Mouse (Mus musculus) erythroblast, embryonic 14.5 days (primary cell): Measurements from ENCODE around the gene Myo5c. TPM values are rescaled to one million over a fixed set of nuclear protein-coding genes. Genes with fewer than 3 reads are reported as not detected.

Source experiments
- H3K27me3 ChIP-seq: 2 replicates; pipeline ENCODE4 v1.6.1; 2012; ENCODE audit warnings: inconsistent platforms; ENCODE audit not compliant: control insufficient read depth
- H3K36me3 ChIP-seq: 2 replicates; pipeline ENCODE4 v1.6.1; 2012; ENCODE audit warnings: mild to moderate bottlenecking, inconsistent platforms; ENCODE audit not compliant: control insufficient read depth
- H3K4me1 ChIP-seq: 2 replicates; pipeline ENCODE4 v1.6.1; 2012; ENCODE audit warnings: inconsistent platforms; ENCODE audit not compliant: control insufficient read depth
- H3K4me3 ChIP-seq: replicated peaks from 2 replicates; pipeline ENCODE3; 2012; ENCODE audit warnings: moderate library complexity, mild to moderate bottlenecking, inconsistent platforms
- H3K9me3 ChIP-seq: 2 replicates; pipeline ENCODE4 v1.6.1; 2012; ENCODE audit warnings: low read length, inconsistent platforms, mixed read lengths; ENCODE audit not compliant: control insufficient read depth
- GATA1 ChIP-seq: IDR thresholded peaks from 2 replicates; pipeline ENCODE4 v1.6.1; 2012; ENCODE audit warnings: low read length, inconsistent platforms, mixed read lengths
- TAL1 ChIP-seq: IDR thresholded peaks from 3 replicates; pipeline ENCODE4 v1.6.1; 2012; ENCODE audit warnings: low read length, inconsistent platforms, mixed read lengths
- polyA plus RNA-seq: library from polyadenylated mRNA; stranded (reverse); fragments of >175 nt; gene quantifications from 2 replicates; pipeline ENCODE4 v1.2.3, GENCODE M21; 2012

Myo5c gene
- polyA plus RNA-seq, 1 experiment = not detected

DNA sequence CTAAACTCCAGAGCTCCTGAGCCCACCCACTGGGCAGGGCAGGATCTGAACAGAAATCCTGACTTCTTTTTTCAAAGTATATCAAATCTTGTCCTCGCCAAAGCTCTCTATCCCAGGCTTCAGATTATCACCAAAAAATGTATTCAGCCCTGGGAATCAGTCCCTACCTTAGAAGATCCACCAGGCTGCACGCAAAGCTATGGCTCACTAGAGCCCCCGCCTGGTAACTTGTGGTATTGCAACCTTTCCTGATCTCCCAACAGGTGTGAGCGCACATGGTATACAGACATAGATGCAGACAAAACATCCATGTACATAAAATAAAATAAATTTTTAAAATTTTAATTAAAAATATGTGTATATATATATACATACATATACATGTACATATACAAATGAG is 80.2 kb downstream of the Myo5c start:
- H3K36me3 ChIP-seq = no peaks in the 10 kb centered on the region
- no peaks in the 10 kb centered on the region for H3K9me3 ChIP-seq
- H3K4me3 ChIP-seq = no peak overlapping the region
- H3K4me1 ChIP-seq = peaks cover 12% of the 10 kb centered on the region
- H3K27me3 ChIP-seq = peaks cover 27% of the 10 kb centered on the region
- TF ChIP-seq TAL1 (no peak), GATA1 (no peak)

DNA sequence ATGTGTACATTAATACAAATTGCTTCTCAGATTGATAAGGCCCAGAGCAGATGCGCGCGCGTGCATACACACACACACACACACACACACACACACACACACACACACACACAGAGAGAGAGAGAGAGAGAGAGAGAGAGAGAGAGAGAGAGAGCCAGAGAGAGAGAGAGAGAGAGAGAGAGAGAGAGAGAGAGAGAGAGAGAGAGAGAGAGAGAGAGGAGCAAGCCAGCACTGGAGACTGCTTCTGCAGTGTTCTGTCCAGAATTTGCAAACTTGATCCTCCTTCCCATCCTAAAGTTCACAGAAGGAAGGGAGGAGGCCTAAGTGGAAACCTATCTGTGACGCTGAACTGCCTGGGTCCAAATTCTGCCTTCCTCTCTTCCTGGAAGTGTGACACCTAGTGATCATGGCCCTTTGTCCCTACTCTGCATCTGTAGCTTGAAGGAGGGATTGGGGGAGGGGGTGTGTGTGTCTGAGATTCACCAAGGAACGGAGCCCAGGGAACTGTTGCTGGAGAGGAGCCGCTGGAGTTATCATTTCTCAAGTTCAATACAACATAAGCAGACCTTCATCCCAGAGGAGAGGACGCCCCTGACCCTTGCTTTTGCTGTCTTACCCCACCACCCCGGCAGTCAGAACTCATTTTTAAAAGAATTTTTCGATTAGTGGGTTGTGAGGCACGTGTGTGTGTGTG is 81.5 kb downstream of the Myo5c start:
- Histone ChIP-seq H3K4me1 (peaks cover 12% of the 10 kb centered on the region), H3K36me3 (no peaks in the 10 kb centered on the region), H3K9me3 (no peaks in the 10 kb centered on the region), H3K27me3 (peaks cover 27% of the 10 kb centered on the region), H3K4me3 (no peak overlapping the region)
- TF ChIP-seq GATA1 = no peak

DNA sequence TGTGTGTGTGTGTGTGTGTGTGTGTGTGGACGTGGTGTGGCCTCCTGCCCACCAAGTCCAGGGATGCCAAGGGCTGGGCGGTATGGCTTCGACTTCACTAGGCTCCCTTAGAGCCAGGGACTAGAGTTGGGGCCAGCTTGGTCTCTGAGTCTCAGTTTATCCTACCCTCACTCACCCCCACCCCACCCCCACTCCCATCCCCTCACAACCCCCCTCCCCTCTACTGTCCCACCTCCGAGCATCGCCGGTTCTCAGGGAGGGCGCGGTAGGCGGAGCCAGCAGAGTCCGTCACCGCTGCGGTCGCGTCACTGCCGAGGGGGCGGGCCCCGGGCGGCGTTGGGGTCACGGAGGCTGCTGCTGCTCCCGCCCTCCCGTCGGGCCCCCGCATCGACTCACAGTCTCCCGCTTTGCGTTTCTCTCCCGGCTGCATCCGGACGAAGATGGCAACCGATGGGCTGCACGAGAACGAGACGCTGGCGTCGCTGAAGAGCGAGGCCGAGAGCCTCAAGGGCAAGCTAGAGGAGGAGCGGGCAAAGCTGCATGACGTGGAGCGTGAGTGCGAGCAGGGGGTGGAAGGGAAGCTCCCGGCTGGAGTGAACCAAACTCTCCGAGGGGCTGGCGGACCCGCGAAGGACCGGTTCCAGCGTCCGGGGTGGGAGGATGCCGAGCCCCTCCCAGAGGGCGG is 82.2 kb downstream of the Myo5c start:
- Histone ChIP-seq H3K36me3 (no peaks in the 10 kb centered on the region), H3K4me3 (peak overlapping the region; percentile 64), H3K27me3 (peaks cover 27% of the 10 kb centered on the region), H3K4me1 (peaks cover 12% of the 10 kb centered on the region), H3K9me3 (no peaks in the 10 kb centered on the region)
- TF ChIP-seq GATA1 (no peak), TAL1 (no peak)

DNA sequence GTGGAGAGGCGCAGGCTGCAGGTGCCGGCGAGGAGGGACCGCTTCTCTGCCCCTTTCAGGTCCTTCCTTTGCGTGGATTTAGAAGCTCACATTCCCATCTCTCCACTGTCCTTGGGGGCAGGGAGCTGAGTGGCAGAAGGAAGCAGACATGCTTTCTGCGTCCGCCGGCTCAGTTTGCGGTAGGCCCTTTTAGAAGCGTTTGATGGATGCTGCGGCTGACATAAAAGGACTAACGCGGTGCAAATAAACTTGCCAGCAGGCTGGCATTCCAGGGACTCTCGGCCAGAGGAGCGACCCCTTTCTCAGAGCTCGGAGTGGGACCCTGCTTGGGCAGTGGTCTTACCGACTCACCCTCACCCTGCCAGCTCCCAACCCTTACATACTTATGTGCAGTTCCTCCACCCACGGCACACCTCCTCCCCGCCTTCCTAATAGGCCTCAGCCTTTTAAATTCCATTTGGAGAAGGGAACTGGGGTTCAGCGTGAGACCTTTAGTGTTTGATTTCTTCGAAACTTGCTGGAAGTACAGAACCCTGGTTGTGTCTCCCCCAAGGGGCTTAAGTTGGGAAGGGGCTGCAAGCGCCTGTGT is 82.8 kb downstream of the Myo5c start:
- peaks cover 27% of the 10 kb centered on the region for H3K27me3 ChIP-seq
- peaks cover 12% of the 10 kb centered on the region for H3K4me1 ChIP-seq
- no peaks in the 10 kb centered on the region for H3K36me3 ChIP-seq
- H3K4me3 ChIP-seq = peak overlapping the region; percentile 64
- no peak for TF ChIP-seq GATA1
- no peak for TF ChIP-seq TAL1
- H3K9me3 ChIP-seq = no peaks in the 10 kb centered on the region

DNA sequence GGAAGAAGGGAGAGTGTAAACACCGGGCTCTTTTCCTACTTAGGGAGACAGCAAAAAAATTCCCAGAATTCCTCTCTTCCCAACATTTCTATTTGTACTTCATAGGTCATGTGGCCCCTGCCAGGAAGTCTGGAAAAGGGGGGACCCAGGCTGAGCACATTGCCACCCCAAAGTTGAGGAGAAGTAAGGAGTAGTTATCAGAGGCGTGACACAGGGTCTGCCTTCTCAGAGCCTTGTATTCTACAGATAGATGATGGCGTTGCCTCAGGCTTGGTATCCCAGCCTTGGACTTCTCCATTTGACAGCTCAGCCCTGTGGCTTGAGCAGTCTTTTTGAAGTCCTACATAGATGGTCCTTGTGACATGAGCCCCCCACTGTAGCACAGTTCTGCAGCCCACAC is 83.4 kb downstream of the Myo5c start:
- Histone ChIP-seq H3K4me1 (peaks cover 12% of the 10 kb centered on the region), H3K36me3 (no peaks in the 10 kb centered on the region), H3K4me3 (no peak overlapping the region), H3K27me3 (peaks cover 27% of the 10 kb centered on the region), H3K9me3 (no peaks in the 10 kb centered on the region)
- TF ChIP-seq GATA1 = no peak
- no peak for TF ChIP-seq TAL1

DNA sequence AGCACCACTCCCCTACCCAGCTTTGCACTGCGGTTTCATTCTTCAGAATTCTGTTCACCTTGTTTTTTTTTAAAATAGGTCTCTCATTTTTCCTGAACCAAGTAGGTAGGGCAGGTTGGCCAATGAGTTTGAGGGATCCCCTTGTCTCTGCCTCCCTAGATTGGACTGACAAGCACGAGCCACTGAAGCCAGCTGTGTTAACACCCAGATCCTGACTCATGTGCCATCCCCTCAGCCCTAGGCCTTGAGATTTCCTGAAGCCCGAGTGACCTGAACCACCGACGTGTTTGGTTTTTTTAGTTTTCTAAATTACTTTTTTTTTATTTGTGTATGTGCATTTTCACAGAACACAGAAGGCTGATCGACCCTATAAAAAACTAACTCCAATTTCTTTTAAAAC is 85.0 kb downstream of the Myo5c start:
- Histone ChIP-seq H3K4me1 (peaks cover 12% of the 10 kb centered on the region), H3K4me3 (no peak overlapping the region), H3K9me3 (no peaks in the 10 kb centered on the region), H3K36me3 (no peaks in the 10 kb centered on the region), H3K27me3 (peaks cover 27% of the 10 kb centered on the region)
- TF ChIP-seq TAL1 = no peak
- no peak for TF ChIP-seq GATA1

DNA sequence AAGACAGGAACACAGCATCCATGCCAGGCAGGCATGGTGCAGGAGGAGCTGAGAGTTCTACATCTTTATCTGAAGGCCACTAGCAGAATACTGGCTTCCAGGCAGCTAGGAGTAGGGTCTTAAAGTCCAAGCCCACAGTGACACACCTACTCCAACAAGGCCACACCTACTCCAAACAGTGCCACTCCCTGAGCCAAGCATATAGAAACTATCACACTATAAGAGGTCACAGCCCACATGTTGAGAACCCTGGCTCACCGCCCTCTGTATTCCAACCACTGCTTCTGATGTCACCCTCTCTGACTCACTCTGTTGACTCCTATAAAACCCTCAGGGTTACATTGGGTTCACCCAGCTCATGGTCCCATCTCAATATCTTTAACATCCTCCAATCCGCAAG is 86.4 kb downstream of the Myo5c start:
- TF ChIP-seq TAL1 (no peak), GATA1 (no peak)
- Histone ChIP-seq H3K27me3 (peaks cover 26% of the 10 kb centered on the region), H3K36me3 (no peaks in the 10 kb centered on the region), H3K4me1 (peaks cover 12% of the 10 kb centered on the region), H3K4me3 (no peak overlapping the region), H3K9me3 (no peaks in the 10 kb centered on the region)

DNA sequence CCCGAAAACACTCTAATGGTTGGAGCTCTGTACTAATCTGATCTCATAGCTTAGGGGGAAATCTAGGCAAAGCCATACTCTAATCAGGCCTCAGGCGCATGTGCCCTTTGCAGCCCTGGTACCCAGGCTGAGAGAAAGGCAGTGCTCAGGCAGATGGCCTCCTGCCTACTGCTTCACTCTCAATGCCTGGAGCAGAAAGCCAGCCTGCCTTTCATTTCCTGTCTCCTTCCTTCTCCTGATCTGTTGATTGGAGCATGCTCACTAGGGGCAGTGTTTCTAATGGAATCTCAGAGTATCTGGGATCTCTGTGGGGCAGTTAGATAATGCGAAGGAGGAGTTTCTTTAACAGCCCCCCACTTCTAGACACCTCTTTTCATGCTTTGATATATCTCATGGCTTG is 87.5 kb downstream of the Myo5c start:
- TF ChIP-seq GATA1 = no peak
- TF ChIP-seq TAL1 = no peak
- H3K9me3 ChIP-seq = no peaks in the 10 kb centered on the region
- peaks cover 15% of the 10 kb centered on the region for H3K27me3 ChIP-seq
- no peaks in the 10 kb centered on the region for H3K36me3 ChIP-seq
- H3K4me1 ChIP-seq = peaks cover 4% of the 10 kb centered on the region
- no peak overlapping the region for H3K4me3 ChIP-seq

DNA sequence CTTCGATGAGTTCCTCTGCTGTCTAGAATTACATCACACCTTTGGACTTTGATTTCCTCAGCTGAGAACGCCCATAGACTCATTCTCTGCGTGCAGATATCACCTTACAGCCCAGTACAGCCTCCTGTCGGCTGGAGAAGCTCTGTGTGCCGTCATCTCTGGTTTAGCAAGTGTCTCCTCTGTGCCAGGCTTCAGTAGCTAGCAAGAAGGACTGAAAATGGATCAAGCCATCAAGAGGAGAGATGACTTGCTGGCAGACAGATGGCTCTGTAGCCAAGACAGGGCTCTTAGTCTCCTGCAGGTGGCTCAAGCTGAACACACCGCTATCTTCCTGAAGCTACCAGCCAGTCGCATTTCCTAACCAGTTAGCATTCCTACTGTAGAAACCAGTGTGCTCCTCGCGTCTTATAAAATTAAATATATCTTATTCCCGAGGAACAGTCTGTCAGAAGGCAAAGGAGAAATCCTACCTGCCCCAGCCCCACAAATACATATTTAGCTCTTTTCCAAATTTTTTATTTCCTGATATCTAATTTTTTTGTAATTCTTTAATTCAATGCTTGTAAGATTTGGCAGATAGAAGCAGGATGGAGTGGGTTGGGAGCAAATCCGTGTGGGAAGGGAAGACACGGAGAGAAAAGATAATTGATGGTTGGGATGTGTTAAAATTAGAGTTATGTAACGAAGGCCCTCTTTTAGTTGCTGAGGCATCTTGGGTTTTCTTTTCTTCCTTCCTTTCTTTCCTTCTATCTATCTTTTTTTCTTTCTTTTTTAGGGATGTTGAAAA is 90.5 kb downstream of the Myo5c start:
- Histone ChIP-seq H3K36me3 (no peaks in the 10 kb centered on the region), H3K27me3 (no peaks in the 10 kb centered on the region), H3K9me3 (no peaks in the 10 kb centered on the region), H3K4me1 (no peaks in the 10 kb centered on the region), H3K4me3 (no peak overlapping the region)
- no peak for TF ChIP-seq GATA1
